ENCODE assay signal across 19 mouse cellular contexts in the genomic region with DNA sequence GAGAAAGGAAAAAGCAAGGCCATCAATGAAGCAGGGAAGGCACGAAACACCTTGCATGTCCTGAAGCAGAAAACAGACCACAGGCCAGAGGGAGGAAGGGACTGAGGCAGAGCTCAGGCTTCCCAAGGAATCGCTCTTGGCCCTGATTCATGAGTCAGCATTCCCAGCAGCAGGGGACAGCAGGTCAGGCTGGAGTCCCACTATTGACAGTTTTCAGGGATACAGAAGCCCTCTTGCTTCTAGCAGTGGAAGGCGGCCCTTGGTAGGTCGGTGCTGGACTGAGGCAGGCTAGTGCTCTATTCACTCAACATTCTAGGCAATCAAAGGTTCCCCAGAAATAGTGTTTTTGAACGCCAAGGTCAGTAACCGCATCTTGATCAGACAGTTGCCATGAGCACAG. TPM values are rescaled to one million over a fixed set of nuclear protein-coding genes. Genes with fewer than 3 reads are reported as not detected.
DNase-seq lines count a peak whose midpoint lies in the region; ATAC-seq and TF ChIP-seq lines count a peak whose summit lies in the region.
"Had no signal": no experiment of that assay in that cellular context is flagged by ENCODE, and none has a peak within 500 bp of the region (broad histone marks: within the 10 kb centered on the region; RNA-seq: fewer than 3 reads in every experiment).

No protein-coding gene starts in this region.

- H3K4me2 ChIP-seq in liver, embryonic 11.5 days = no peak overlapping the region
- H3K4me2 ChIP-seq in liver, embryonic 15.5 days = peak overlapping the region; percentile 82
- H3K4me2 ChIP-seq: forebrain, embryonic 15.5 days had no signal

- ATAC-seq in liver, embryonic 11.5 days (replicated peaks; ENCODE audit: low FRiP score) = no peak
- no peak for ATAC-seq in liver, embryonic 15.5 days (ENCODE audit: insufficient read depth)
- ATAC-seq: forebrain, embryonic 15.5 days had no signal

- DNase-seq in adrenal gland, adult (ENCODE audit: inconsistent age in 2 of 2, low spot score in 1 of 2) = peak; percentile 46 to 74
- DNase-seq in adrenal gland, postnatal 10 days = no peak
- DNase-seq in gastrocnemius, adult 2 months = no peak
- no peak for DNase-seq in gastrocnemius, postnatal 36 days
- DNase-seq in liver = peak; percentile 50
- DNase-seq in liver, embryonic 11.5 days (ENCODE audit: low spot score) = no peak
- DNase-seq in lung, postnatal 36 days = no peak
- DNase-seq: lung, adult 2 months; right cerebral cortex, adult 18-20 months; spleen, adult 18-20 months; thymus, postnatal 36 days had no signal

- peak overlapping the region; percentile 2; the same call in 1 of the 2 replicates for H3K27ac ChIP-seq in gastrocnemius, adult 2 months
- no peak overlapping the region for H3K27ac ChIP-seq in liver, embryonic 11.5 days (ENCODE audit: low read depth, low read length)
- H3K27ac ChIP-seq in liver, embryonic 15.5 days (replicated peaks) = peak overlapping the region; percentile 99
- H3K27ac ChIP-seq: forebrain, embryonic 15.5 days had no signal

- H3K9ac ChIP-seq in liver, embryonic 11.5 days (ENCODE audit: low read depth, low read length) = no peak overlapping the region; the same call in 1 of the 2 replicates
- H3K9ac ChIP-seq in liver, embryonic 15.5 days = no peak overlapping the region
- H3K9ac ChIP-seq: forebrain, embryonic 15.5 days had no signal

- H3K9me3 ChIP-seq in liver, embryonic 11.5 days (ENCODE audit: control insufficient read depth, low read length) = no peaks in the 10 kb centered on the region
- no peaks in the 10 kb centered on the region for H3K9me3 ChIP-seq in liver, embryonic 15.5 days (replicated peaks)
- H3K9me3 ChIP-seq: forebrain, embryonic 15.5 days had no signal

- 78% methylated on average over 6 of the region's 6 CpGs for WGBS in liver, embryonic 11.5 days
- 76% methylated on average over 6 of the region's 6 CpGs for WGBS in liver, embryonic 15.5 days (ENCODE audit: insufficient replicate concordance)

- no peaks in the 10 kb centered on the region for H3K27me3 ChIP-seq in liver, embryonic 11.5 days (replicated peaks; ENCODE audit: control insufficient read depth, insufficient read depth, low read length)
- no peaks in the 10 kb centered on the region for H3K27me3 ChIP-seq in liver, embryonic 15.5 days
- H3K27me3 ChIP-seq: forebrain, embryonic 15.5 days had no signal

- intact Hi-C loops in gastrocnemius, adult 2 months (cut with DNase I) = no loop called here
- intact Hi-C loops in gastrocnemius, postnatal 36 days (cut with DNase I) = no loop called here

- H3K4me1 ChIP-seq in liver, embryonic 11.5 days (replicated peaks; ENCODE audit: control insufficient read depth, insufficient read depth, low read length) = peaks cover 52% of the 10 kb centered on the region
- peaks cover 99% of the 10 kb centered on the region for H3K4me1 ChIP-seq in liver, embryonic 15.5 days (replicated peaks)

- H3K4me3 ChIP-seq in gastrocnemius, adult 2 months = no peak overlapping the region
- H3K4me3 ChIP-seq in liver, embryonic 11.5 days (ENCODE audit: low read depth, low read length) = no peak overlapping the region
- H3K4me3 ChIP-seq in liver, embryonic 15.5 days (replicated peaks) = peak overlapping the region; percentile 53; the same call in 1 of the 2 replicates
- H3K4me3 ChIP-seq: forebrain, embryonic 15.5 days had no signal

- H3K36me3 ChIP-seq in liver, embryonic 11.5 days (ENCODE audit: control insufficient read depth, insufficient read depth, low read length) = no peaks in the 10 kb centered on the region
- H3K36me3 ChIP-seq in liver, embryonic 15.5 days (replicated peaks) = peaks cover 21% of the 10 kb centered on the region
- H3K36me3 ChIP-seq: forebrain, embryonic 15.5 days had no signal

- TF ChIP-seq CTCF in gastrocnemius, adult 2 months (IDR thresholded peaks at IDR 0.05) = no peak

RNA-seq across cellular contexts. Expression of a gene that starts 6.8 kb away (rescaled TPM):
- 10 to 100 TPM; 20.8 to 29.8 TPM for total RNA-seq in adrenal gland, postnatal 10 days (2021)
- 10 to 100 TPM; 19.4 to 22.9 TPM for total RNA-seq in gastrocnemius, adult 2 months (2021)
- 10 to 100 TPM; 18.4 to 20.4 TPM for total RNA-seq in gastrocnemius, postnatal 36 days (2021)
- polyA plus RNA-seq in liver, embryonic 11.5 days (2014; fragmentation: Nextera tagmentation; extraction: Ambion mirVana) = 13.5 and 13.9 TPM in 2 replicates
- 38.1 and 51.7 TPM in 2 replicates for polyA plus RNA-seq in liver, embryonic 15.5 days (2015; fragmentation: Nextera tagmentation; extraction: Ambion mirVana)

RNA-seq across cellular contexts. Expression of a gene that starts 11.7 kb away (rescaled TPM):
- total RNA-seq in adrenal gland, postnatal 10 days (2021) = not detected
- total RNA-seq in gastrocnemius, adult 2 months (2021) = not detected
- total RNA-seq in gastrocnemius, postnatal 36 days (2021) = not detected
- polyA plus RNA-seq in liver, embryonic 11.5 days (2014; fragmentation: Nextera tagmentation; extraction: Ambion mirVana) = not detected in 2 replicates
- not detected in 2 replicates for polyA plus RNA-seq in liver, embryonic 15.5 days (2015; fragmentation: Nextera tagmentation; extraction: Ambion mirVana)
- total RNA-seq: adrenal gland, postnatal 4 days; gastrocnemius, adult 18-20 months; megakaryocyte-erythroid progenitor cell, adult 5-6 weeks had no signal
- polyA plus RNA-seq: heart, postnatal 0 days; kidney, embryonic 16.5 days; lung, adult 2 months; stomach, embryonic 16.5 days had no signal

RNA-seq across cellular contexts. Expression of a gene that starts 43.8 kb away (rescaled TPM):
- 1 to 10 TPM; 3.0 to 5.1 TPM for total RNA-seq in adrenal gland, postnatal 10 days (2021)
- 1 to 10 TPM in 1 of 2 experiments, under 1 TPM in 1; 0.36 to 1.7 TPM for total RNA-seq in gastrocnemius, adult 2 months (2021)
- 1 to 10 TPM in 1 of 2 experiments, under 1 TPM in 1; 0.35 to 1.4 TPM for total RNA-seq in gastrocnemius, postnatal 36 days (2021)
- polyA plus RNA-seq in liver, embryonic 11.5 days (2014; fragmentation: Nextera tagmentation; extraction: Ambion mirVana) = 39.0 and 44.1 TPM in 2 replicates
- 28.8 and 32.7 TPM in 2 replicates for polyA plus RNA-seq in liver, embryonic 15.5 days (2015; fragmentation: Nextera tagmentation; extraction: Ambion mirVana)

RNA-seq across cellular contexts. Expression of a gene that starts 52.3 kb away (rescaled TPM):
- total RNA-seq in adrenal gland, postnatal 10 days (2021) = 10 to 100 TPM; 11.1 to 14.4 TPM
- total RNA-seq in gastrocnemius, adult 2 months (2021) = 10 to 100 TPM; 11.6 to 14.4 TPM
- total RNA-seq in gastrocnemius, postnatal 36 days (2021) = 10 to 100 TPM in 1 of 2 experiments, 1 to 10 TPM in 1; 9.4 to 10.2 TPM
- polyA plus RNA-seq in liver, embryonic 11.5 days (2014; fragmentation: Nextera tagmentation; extraction: Ambion mirVana) = 9.9 and 10.6 TPM in 2 replicates
- 7.2 and 7.5 TPM in 2 replicates for polyA plus RNA-seq in liver, embryonic 15.5 days (2015; fragmentation: Nextera tagmentation; extraction: Ambion mirVana)

Comparison
In these comparisons a context has a peak if more than half of its experiments do, and no peak if none do; other contexts are left out.
1. DNase-seq: peak in adrenal gland, adult (2 of 2) and liver (single experiment); none in adrenal gland, postnatal 10 days (single experiment), gastrocnemius, adult 2 months (single experiment), gastrocnemius, postnatal 36 days (0 of 2), liver, embryonic 11.5 days (single experiment) and lung, postnatal 36 days (single experiment).